Mouse (Mus musculus) stomach, postnatal 0 days (tissue): Measurements from ENCODE around the gene Ntm.

ENCODE experiments used
- CTCF ChIP-seq: IDR thresholded peaks from 2 replicates; pipeline ENCODE4 v1.5.1; 2016; ENCODE audit warnings: antibody characterized with exemption, low read depth, mild to moderate bottlenecking, moderate library complexity
- EP300 ChIP-seq: optimal IDR thresholded peaks from 2 replicates; pipeline ENCODE3; 2016; ENCODE audit warnings: antibody characterized with exemption

GRCm38 (mm10) chr9:29523221-29523620 lies 439.7 kb downstream of the Ntm start:
- TF ChIP-seq CTCF: no peak
- no peak for TF ChIP-seq EP300
